Mouse (Mus musculus) intestine, postnatal 0 days (tissue): ENCODE data around the gene Xrcc6. TPM values are rescaled to one million over a fixed set of nuclear protein-coding genes. Genes with fewer than 3 reads are reported as not detected.

Experiments used
- ATAC-seq: fragments of 200-750 bp; cut with Nextera tagmentation; 2 replicates; pipeline ENCODE4 v1.8.0; 2017; ENCODE audit warnings: mild to moderate bottlenecking, moderate TSS enrichment, moderate library complexity
- H3K27ac ChIP-seq: fragments of 300-500 bp; sonication (generic); 2 replicates; pipeline ENCODE4 v1.5.1; 2014; ENCODE audit warnings: mild to moderate bottlenecking, low read depth, low read length, moderate library complexity
- H3K27me3 ChIP-seq: fragments of 300-500 bp; sonication (generic); replicated peaks from 2 replicates; pipeline ENCODE4 v1.6.1; 2014; ENCODE audit warnings: low read length, mixed read lengths; ENCODE audit not compliant: control insufficient read depth, insufficient read depth
- H3K36me3 ChIP-seq: fragments of 300-500 bp; sonication (generic); 2 replicates; pipeline ENCODE4 v1.6.1; 2014; ENCODE audit warnings: mild to moderate bottlenecking, moderate library complexity; ENCODE audit not compliant: control insufficient read depth, insufficient read depth
- H3K4me1 ChIP-seq: fragments of 300-500 bp; sonication (generic); replicated peaks from 2 replicates; pipeline ENCODE4 v1.6.1; 2014; ENCODE audit warnings: antibody characterized with exemption, low read length, mixed read lengths; ENCODE audit not compliant: control insufficient read depth, insufficient read depth
- H3K4me2 ChIP-seq: fragments of 300-500 bp; sonication (generic); replicated peaks from 2 replicates; pipeline ENCODE4 v1.6.1; 2014; ENCODE audit warnings: low read depth, mild to moderate bottlenecking, moderate library complexity
- H3K4me3 ChIP-seq: fragments of 300-500 bp; sonication (generic); 2 replicates; pipeline ENCODE4 v1.5.1; 2014; ENCODE audit warnings: low read depth, low read length
- H3K9ac ChIP-seq: fragments of 300-500 bp; sonication (generic); 2 replicates; pipeline ENCODE4 v1.6.1; 2014; ENCODE audit warnings: mild to moderate bottlenecking, low read depth, low read length
- H3K9me3 ChIP-seq: fragments of 300-500 bp; sonication (generic); 2 replicates; pipeline ENCODE4 v1.6.1; 2016; ENCODE audit warnings: mixed run types; ENCODE audit not compliant: control insufficient read depth
- CTCF ChIP-seq: sonication (generic); IDR thresholded peaks from 2 replicates; pipeline ENCODE4 v1.5.1; 2016; ENCODE audit warnings: low read depth, mild to moderate bottlenecking, control low read depth, antibody characterized with exemption, moderate library complexity
- WGBS: fragments of 180-500 bp; shearing (Covaris S2); extraction: QIAGEN DNeasy Blood & Tissue Kit; methylation state at CpG from one replicate; pipeline ENCODE4 v1.1.7; 2014; 5-methylcytosine and 5-hydroxymethylcytosine counted together
- polyA plus RNA-seq: library from polyadenylated mRNA; unstranded; fragments of >200 nt; fragmentation: Nextera tagmentation; extraction: Ambion mirVana; gene quantifications from 2 replicates; pipeline ENCODE4 v1.2.1, GENCODE M21; 2015

Xrcc6 gene
- polyA plus RNA-seq, 1 experiment from 2014 or later, result 22.6 TPM

GRCm38 (mm10) chr15:82022535-82023088, 35.0 kb downstream of the Xrcc6 start:
- Histone ChIP-seq H3K27me3 (no peaks in the 10 kb centered on the region), H3K4me2 (no peak overlapping the region), H3K27ac (no peak overlapping the region), H3K4me3 (no peak overlapping the region), H3K9ac (no peak overlapping the region), H3K4me1 (no peaks in the 10 kb centered on the region), H3K9me3 (no peaks in the 10 kb centered on the region), H3K36me3 (peaks cover 44% of the 10 kb centered on the region)
- ATAC-seq, result no peak
- 79% methylated on average over 13 of the region's 13 CpGs for WGBS
- TF ChIP-seq CTCF, result no peak

- H3K4me1 ChIP-seq, result no peaks in the 10 kb centered on the region
- TF ChIP-seq CTCF, result no peak; the same call in 1 of the 2 replicates
- no peaks in the 10 kb centered on the region for H3K9me3 ChIP-seq
- no peak overlapping the region for H3K27ac ChIP-seq
- ATAC-seq, result no peak
- WGBS, result 86% methylated on average over 6 of the region's 6 CpGs
- H3K4me3 ChIP-seq, result no peak overlapping the region
- no peaks in the 10 kb centered on the region for H3K27me3 ChIP-seq
- peaks cover 55% of the 10 kb centered on the region for H3K36me3 ChIP-seq
- no peak overlapping the region for H3K4me2 ChIP-seq
- H3K9ac ChIP-seq, result no peak overlapping the region
Observed at GRCm38 (mm10) chr15:82023965-82024635, 36.5 kb downstream of the Xrcc6 start.

- H3K27me3 ChIP-seq, result no peaks in the 10 kb centered on the region
- TF ChIP-seq CTCF, result no peak
- no peaks in the 10 kb centered on the region for H3K4me1 ChIP-seq
- ATAC-seq, result no peak
- 86% methylated on average over 7 of the region's 7 CpGs for whole genome bisulfite sequencing
- H3K9ac ChIP-seq, result no peak overlapping the region
- H3K36me3 ChIP-seq, result peaks cover 79% of the 10 kb centered on the region
- no peak overlapping the region for H3K4me3 ChIP-seq
- H3K4me2 ChIP-seq, result no peak overlapping the region
- no peak overlapping the region for H3K27ac ChIP-seq
- H3K9me3 ChIP-seq, result no peaks in the 10 kb centered on the region
Observed at GRCm38 (mm10) chr15:82027276-82027675, 39.6 kb downstream of the Xrcc6 start.

GRCm38 (mm10) chr15:82027726-82028125, 40.1 kb downstream of the Xrcc6 start:
- H3K4me1 ChIP-seq, result no peaks in the 10 kb centered on the region
- 76% methylated on average over 7 of the region's 7 CpGs for WGBS
- no peaks in the 10 kb centered on the region for H3K27me3 ChIP-seq
- H3K27ac ChIP-seq, result no peak overlapping the region
- H3K9ac ChIP-seq, result no peak overlapping the region
- peaks cover 78% of the 10 kb centered on the region for H3K36me3 ChIP-seq
- H3K4me3 ChIP-seq, result no peak overlapping the region
- no peak for TF ChIP-seq CTCF
- no peak for ATAC-seq
- no peak overlapping the region for H3K4me2 ChIP-seq
- no peaks in the 10 kb centered on the region for H3K9me3 ChIP-seq

GRCm38 (mm10) chr15:82032386-82032785, 44.8 kb downstream of the Xrcc6 start:
- WGBS, result 87% methylated on average over 7 of the region's 7 CpGs
- Histone ChIP-seq H3K9ac (no peak overlapping the region), H3K4me3 (no peak overlapping the region), H3K27ac (no peak overlapping the region), H3K36me3 (peaks cover 49% of the 10 kb centered on the region), H3K27me3 (no peaks in the 10 kb centered on the region), H3K4me1 (no peaks in the 10 kb centered on the region), H3K4me2 (no peak overlapping the region), H3K9me3 (no peaks in the 10 kb centered on the region)
- ATAC-seq, result no peak
- no peak for TF ChIP-seq CTCF

GRCm38 (mm10) chr15:82033762-82034161, 46.1 kb downstream of the Xrcc6 start, which contains the start of gene Desi1:
Desi1 (minus strand) TSS chr15:82033862.
- Histone ChIP-seq H3K36me3 (peaks cover 49% of the 10 kb centered on the region), H3K27ac (no peak within 1 kb of the TSS), H3K27me3 (no peaks in the 10 kb centered on the region), H3K9ac (no peak within 1 kb of the TSS), H3K4me3 (no peak within 1 kb of the TSS), H3K4me2 (no peak within 1 kb of the TSS), H3K9me3 (no peaks in the 10 kb centered on the region), H3K4me1 (no peaks in the 10 kb centered on the region)
- ATAC-seq, result no peak
- TF ChIP-seq CTCF, result no peak
- 95% methylated on average over 4 of the region's 4 CpGs for WGBS
